Mouse (Mus musculus): Measurements from ENCODE around the gene Klhl42. TPM values are rescaled to one million over a fixed set of nuclear protein-coding genes. Genes with fewer than 3 reads are reported as not detected.

Gene Klhl42
- polyA plus RNA-seq, 1 experiment from 2014 or later, result 4.7 TPM

DNA sequence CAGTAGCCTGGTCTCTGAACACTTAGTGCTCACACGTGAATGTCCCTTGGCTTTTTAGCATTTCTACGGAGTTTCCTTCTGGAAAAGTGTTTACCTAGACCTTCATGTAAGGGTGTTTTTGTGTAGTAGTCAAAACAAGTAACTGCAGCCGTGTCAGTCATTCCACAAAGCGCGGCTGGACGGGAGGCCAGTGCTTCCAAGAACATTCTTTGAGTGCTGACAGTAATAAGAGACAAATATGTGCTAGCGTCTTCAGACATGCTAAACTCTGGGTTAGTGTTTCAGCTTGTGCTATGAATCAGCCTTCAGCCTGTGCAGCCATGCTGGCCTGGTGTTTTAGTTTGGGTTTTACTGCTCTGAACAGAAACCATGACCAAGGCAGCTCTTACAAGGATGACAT, 28.5 kb upstream of the Klhl42 start:
- 92% methylated on average over 7 of the region's 7 CpGs for WGBS
- Histone ChIP-seq H3K4me1 (no peaks in the 10 kb centered on the region), H3K4me3 (no peak overlapping the region), H3K27me3 (ENCODE audit: poor library complexity, severe bottlenecking) (no peaks in the 10 kb centered on the region), H3K27ac (no peak overlapping the region), H3K36me3 (replicated peaks) (peaks cover 85% of the 10 kb centered on the region), H3K9me3 (no peaks in the 10 kb centered on the region)
- no peak for DNase-seq (ENCODE audit: extremely low spot score, low spot score)

DNA sequence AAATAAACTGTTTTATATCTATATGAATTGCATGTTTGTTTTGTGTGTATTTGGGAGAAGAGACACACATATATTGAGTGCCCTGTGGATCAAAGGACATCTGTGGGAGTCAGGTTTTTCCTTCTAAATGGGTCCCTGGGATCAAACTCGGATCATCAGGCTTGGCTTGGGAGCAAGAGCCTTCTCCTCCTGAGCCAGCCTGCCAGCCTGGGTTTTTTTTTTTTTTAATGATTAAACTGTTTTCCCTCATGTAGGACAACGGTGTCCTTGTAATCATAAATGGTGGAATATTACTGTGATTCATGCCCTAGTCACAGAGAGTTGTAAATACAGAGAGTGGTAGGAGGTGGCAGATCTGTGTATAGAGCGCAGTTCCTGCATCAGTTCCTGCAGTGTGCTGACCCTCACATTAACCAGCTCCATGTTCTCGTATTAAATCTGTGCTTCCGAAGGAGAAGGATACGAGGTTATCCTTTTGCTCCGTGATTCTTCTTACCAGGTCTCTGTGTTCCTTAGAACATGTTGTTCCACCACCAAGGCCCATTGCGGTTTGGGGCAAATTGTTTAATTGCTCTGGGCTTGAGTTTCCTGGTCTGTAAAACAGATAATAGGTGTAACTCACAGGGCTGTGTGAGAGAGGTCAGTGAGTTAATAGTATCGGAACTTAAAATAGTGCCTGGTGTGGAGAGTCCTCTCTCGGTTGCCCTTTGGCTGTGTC, 26.8 kb upstream of the Klhl42 start:
- Histone ChIP-seq H3K27me3 (ENCODE audit: poor library complexity, severe bottlenecking) (no peaks in the 10 kb centered on the region), H3K36me3 (replicated peaks) (peaks cover 81% of the 10 kb centered on the region), H3K4me3 (no peak overlapping the region), H3K4me1 (no peaks in the 10 kb centered on the region), H3K9me3 (no peaks in the 10 kb centered on the region), H3K27ac (no peak overlapping the region)
- DNase-seq (ENCODE audit: extremely low spot score, low spot score), result no peak
- WGBS, result 93% methylated on average over 10 of the region's 10 CpGs

DNA sequence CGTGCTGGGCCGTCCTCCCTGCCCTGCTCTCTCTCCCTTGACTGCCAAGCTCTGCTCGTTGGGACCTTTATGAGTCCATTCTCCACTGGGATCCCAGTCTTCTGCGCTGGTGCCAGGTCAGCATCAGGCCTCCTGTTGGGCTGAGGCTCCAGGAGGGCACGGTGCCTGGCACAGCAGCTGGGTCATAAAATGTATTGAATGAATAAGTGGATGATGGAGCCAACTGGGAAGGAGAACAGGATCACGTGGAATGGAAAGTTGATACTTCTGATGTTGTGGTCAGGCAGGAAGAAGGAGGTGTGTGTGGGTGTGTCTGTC, 26.3 kb upstream of the Klhl42 start:
- Histone ChIP-seq H3K4me3 (no peak overlapping the region), H3K9me3 (no peaks in the 10 kb centered on the region), H3K27ac (no peak overlapping the region), H3K36me3 (replicated peaks) (peaks cover 81% of the 10 kb centered on the region), H3K27me3 (ENCODE audit: poor library complexity, severe bottlenecking) (no peaks in the 10 kb centered on the region), H3K4me1 (no peaks in the 10 kb centered on the region)
- 92% methylated on average over 6 of the region's 6 CpGs for WGBS
- no peak for DNase-seq (ENCODE audit: extremely low spot score, low spot score)

DNA sequence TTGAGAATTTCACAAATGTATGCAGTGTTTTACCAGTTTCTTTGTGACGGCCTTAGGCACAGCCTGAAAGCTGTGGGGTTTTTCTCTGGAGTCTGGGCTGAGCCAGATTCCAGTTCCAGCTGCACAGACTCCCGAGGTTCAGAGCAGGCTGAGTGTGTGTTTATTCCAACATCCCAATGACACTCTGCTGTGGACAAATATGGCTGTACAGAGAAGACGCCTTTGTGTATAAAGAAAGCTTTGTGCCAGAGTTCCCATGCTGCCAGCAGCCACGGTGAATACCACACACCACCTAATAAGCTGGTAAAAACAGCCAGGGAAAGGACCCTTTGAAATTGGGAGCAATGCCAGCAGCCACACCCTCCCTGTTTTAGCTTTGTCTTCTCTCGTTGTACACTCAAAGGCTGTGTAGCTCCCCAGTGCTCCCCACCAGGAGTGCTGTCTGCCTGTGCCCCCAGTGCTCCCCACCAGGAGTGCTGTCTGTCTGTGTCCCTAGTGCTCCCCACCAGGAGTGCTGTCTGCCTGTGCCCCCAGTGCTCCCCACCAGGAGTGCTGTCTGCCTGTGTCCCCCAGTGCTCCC, 15.3 kb upstream of the Klhl42 start:
- 77% methylated on average over 5 of the region's 5 CpGs for WGBS
- H3K4me1 ChIP-seq, result no peaks in the 10 kb centered on the region
- no peaks in the 10 kb centered on the region for H3K9me3 ChIP-seq
- H3K27me3 ChIP-seq (ENCODE audit: poor library complexity, severe bottlenecking), result no peaks in the 10 kb centered on the region
- no peak overlapping the region for H3K4me3 ChIP-seq
- H3K36me3 ChIP-seq (replicated peaks), result peaks cover 44% of the 10 kb centered on the region
- DNase-seq (ENCODE audit: extremely low spot score, low spot score), result no peak
- H3K27ac ChIP-seq, result no peak overlapping the region; the same call in 1 of the 2 replicates

DNA sequence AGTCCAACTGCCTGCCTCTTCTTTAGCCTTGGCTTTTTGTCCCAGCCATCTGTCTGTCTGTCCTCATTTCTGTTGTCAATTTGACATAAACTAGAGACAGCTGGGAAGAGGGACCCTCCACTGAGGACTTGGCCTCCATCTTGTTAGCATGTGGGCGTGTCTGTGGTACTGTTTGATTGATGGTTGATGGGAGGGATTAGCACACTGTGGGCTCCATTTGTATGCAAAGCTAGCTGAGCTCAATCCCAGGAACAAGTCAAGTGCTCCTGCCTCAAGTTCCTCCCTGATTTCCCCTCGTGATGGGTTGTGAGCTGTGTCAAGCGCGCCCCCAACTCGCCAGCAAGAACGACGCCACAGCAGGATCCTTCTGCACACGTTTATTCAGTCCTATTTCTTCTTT, 14.3 kb upstream of the Klhl42 start:
- no peak for DNase-seq (ENCODE audit: extremely low spot score, low spot score)
- no peak overlapping the region for H3K27ac ChIP-seq
- no peaks in the 10 kb centered on the region for H3K9me3 ChIP-seq
- no peak overlapping the region for H3K4me3 ChIP-seq
- peaks cover 34% of the 10 kb centered on the region for H3K36me3 ChIP-seq (replicated peaks)
- 86% methylated on average over 8 of the region's 8 CpGs for WGBS
- H3K4me1 ChIP-seq, result no peaks in the 10 kb centered on the region
- no peaks in the 10 kb centered on the region for H3K27me3 ChIP-seq (ENCODE audit: poor library complexity, severe bottlenecking)

DNA sequence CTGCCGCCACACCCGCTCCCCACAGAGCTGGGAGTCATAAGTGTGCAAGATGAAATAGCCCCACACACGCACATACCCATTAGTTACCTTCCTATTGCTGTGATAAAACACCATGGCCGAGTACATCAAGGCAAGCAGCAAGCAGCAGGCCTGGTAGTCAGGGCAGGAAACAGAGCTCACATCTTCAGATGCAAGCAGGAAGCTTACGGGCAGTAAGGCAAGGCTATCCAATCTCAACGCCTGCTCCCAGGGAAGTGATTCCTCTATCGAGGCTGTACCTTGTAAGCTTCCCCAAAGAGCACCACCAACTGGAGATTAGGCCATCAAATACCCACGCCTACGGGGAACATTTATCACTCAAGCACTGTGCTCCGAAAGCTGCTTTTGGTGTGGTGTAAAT, 11.3 kb upstream of the Klhl42 start:
- Histone ChIP-seq H3K4me1 (no peaks in the 10 kb centered on the region), H3K9me3 (no peaks in the 10 kb centered on the region), H3K36me3 (replicated peaks) (peaks cover 16% of the 10 kb centered on the region), H3K4me3 (no peak overlapping the region), H3K27me3 (ENCODE audit: poor library complexity, severe bottlenecking) (no peaks in the 10 kb centered on the region), H3K27ac (no peak overlapping the region)
- 94% methylated on average over 10 of the region's 10 CpGs for WGBS
- no peak for DNase-seq (ENCODE audit: extremely low spot score, low spot score)

DNA sequence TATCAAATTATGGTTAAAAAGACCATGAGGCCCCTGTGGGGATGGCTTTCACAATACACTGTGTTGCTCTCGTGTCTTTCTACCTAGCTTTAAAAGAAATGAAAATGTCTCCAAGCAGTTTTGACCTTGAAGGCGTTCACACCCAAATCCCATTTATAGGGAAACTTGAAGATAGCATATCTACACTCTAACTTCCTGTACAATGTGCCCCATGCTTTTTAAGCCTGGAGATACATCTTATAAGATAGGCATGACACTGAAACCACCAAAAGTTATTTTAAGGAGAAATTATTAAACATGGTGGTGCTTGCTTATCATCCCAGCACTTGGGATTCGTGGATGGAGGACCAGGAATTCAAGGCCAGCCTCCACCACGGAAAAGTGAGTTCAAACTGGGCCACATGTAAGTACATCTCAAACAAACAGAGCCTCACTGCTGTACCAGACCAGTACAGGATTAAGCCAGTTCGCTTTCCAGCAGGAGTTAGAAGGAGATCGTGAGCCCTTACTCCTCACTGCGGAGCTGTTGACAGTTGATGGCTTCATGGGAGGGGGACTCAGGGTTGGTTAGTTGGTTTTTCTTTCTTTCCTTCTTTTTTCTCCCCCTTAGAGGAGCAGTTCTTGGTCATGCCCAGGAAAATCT, 5.7 kb upstream of the Klhl42 start:
- no peak for DNase-seq (ENCODE audit: extremely low spot score, low spot score)
- whole genome bisulfite sequencing, result 61% methylated on average over 7 of the region's 7 CpGs
- Histone ChIP-seq H3K9me3 (no peaks in the 10 kb centered on the region), H3K4me3 (no peak overlapping the region), H3K4me1 (peaks cover 32% of the 10 kb centered on the region), H3K27ac (no peak overlapping the region), H3K27me3 (ENCODE audit: poor library complexity, severe bottlenecking) (peaks cover 34% of the 10 kb centered on the region), H3K36me3 (replicated peaks) (no peaks in the 10 kb centered on the region)

DNA sequence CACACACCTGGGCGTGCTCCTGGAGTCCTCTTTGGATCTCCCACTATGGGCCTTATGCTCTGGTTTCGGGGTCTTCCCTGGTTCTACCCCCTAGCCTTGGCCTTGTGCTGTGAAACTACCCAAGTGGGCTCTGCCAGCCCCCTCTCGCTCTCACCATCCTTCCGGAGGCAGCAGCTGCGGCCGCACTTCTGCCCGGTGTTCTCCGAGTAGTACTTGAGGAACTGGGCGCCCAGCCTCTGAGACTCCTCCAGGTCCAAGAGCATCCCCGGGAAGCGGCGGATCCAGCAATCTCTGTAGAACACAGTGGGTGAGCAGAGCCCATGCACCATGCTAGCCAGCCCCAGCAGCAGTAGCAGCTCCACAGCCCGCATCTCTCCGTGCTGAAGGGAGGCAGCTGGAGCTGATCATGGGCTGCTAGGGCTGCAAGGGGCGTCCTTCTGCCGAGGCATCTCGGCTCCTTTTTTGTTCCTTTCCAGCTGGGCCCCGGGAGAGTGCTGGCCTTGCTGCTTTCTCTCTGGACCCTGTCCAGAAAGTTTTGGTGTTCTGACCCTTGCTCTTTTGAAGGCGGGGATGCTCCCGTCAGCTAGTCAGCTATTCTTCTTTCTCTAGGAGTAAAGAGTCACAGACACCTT, 4.5 kb upstream of the Klhl42 start, which contains the start of gene Mansc4:
TSS of gene Mansc4 (minus strand) at position 439 of the 632 bp plus-strand sequence.
- 6% methylated on average over 19 of the region's 20 CpGs for WGBS

DNA sequence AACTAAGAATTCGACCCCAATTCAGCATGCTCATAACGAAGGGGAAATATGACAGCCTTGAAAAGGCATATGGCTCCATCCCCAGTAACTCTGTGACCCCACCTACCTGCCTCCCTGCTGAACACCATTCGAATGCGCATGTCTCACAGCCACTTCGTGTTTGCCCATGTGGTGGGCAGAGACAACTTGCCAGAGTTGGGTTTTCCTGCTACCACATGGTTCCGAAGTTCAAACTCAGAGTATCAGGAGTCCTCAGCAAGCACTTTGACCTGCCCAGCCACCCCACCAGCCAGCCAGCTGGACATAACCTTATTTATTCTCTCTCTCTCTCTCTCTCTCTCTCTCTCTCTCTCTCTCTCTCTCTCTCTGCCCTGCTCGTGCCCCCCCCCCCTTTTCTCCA, 3.4 kb upstream of the Klhl42 start:
- H3K4me3 ChIP-seq, result no peak overlapping the region
- H3K9me3 ChIP-seq, result no peaks in the 10 kb centered on the region
- no peak overlapping the region for H3K27ac ChIP-seq
- H3K27me3 ChIP-seq (ENCODE audit: poor library complexity, severe bottlenecking), result peaks cover 37% of the 10 kb centered on the region
- 44% methylated on average over 7 of the region's 7 CpGs for WGBS
- no peak for DNase-seq (ENCODE audit: extremely low spot score, low spot score)
- peaks cover 53% of the 10 kb centered on the region for H3K4me1 ChIP-seq
- no peaks in the 10 kb centered on the region for H3K36me3 ChIP-seq (replicated peaks)

More for the DNA sequence above, 4.5 kb upstream of the Klhl42 start, which contains the start of gene Mansc4:
- DNase-seq (ENCODE audit: extremely low spot score, low spot score), result peak; percentile 33
- peaks cover 37% of the 10 kb centered on the region for H3K27me3 ChIP-seq (ENCODE audit: poor library complexity, severe bottlenecking)
- peak within 1 kb of the TSS; percentile 81 for H3K27ac ChIP-seq
- peaks cover 43% of the 10 kb centered on the region for H3K4me1 ChIP-seq
- no peaks in the 10 kb centered on the region for H3K36me3 ChIP-seq (replicated peaks)
- H3K9me3 ChIP-seq, result no peaks in the 10 kb centered on the region
- H3K4me3 ChIP-seq, result peak within 1 kb of the TSS; percentile 47

DNA sequence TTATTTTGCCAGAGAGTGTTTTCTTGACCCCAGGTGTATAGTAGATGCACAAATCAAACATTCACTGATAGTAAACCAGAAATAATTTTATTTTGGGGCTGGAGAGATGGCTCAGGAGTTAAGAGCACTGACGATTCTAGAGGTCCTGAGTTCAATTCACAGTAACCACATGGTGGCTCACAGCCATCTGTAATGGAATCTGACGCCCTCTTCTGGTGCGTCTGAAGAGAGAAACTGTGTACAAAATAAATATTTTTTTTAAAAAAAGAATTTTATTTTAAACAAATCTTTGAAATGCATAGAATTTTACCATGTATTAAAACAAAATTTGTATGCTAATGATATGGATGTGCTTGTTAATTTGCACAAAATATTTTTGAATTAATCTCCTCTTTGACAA, 2.7 kb upstream of the Klhl42 start:
- Histone ChIP-seq H3K4me1 (peaks cover 59% of the 10 kb centered on the region), H3K4me3 (no peak overlapping the region), H3K36me3 (replicated peaks) (peaks cover 4% of the 10 kb centered on the region; the same call in 1 of the 2 replicates), H3K9me3 (no peaks in the 10 kb centered on the region), H3K27ac (no peak overlapping the region), H3K27me3 (ENCODE audit: poor library complexity, severe bottlenecking) (peaks cover 37% of the 10 kb centered on the region)
- WGBS, result 83% methylated on average over 3 of the region's 3 CpGs
- DNase-seq (ENCODE audit: extremely low spot score, low spot score), result no peak

DNA sequence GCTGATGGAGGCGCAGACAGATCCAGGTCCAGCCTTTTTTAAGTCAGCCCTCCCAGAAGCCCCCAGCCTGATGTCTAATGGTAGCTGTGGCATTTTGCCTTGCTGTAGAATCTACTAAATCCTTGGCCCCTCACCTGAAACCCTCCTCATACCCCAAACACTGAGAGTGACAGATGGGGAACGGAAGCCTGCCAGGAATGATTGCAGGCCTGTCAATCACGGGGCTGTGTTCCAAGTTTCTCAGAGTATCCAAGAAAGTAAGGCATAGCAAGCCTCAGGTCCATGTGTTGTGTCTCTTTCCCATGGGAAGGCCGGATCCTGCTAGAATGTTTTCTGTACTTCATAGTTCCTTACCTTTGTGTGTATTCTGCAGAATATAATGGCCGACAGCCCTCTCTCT, 988 bp upstream of the Klhl42 start:
- no peak for DNase-seq (ENCODE audit: extremely low spot score, low spot score)
- Histone ChIP-seq H3K27me3 (ENCODE audit: poor library complexity, severe bottlenecking) (peaks cover 37% of the 10 kb centered on the region), H3K4me3 (peak overlapping the region; percentile 76), H3K36me3 (replicated peaks) (peaks cover 15% of the 10 kb centered on the region), H3K4me1 (peaks cover 71% of the 10 kb centered on the region), H3K27ac (0 out of 2 replicates have a peak overlapping the region, but pooled peaks have one; percentile 94), H3K9me3 (no peaks in the 10 kb centered on the region)
- 69% methylated on average over 5 of the region's 5 CpGs for WGBS

DNA sequence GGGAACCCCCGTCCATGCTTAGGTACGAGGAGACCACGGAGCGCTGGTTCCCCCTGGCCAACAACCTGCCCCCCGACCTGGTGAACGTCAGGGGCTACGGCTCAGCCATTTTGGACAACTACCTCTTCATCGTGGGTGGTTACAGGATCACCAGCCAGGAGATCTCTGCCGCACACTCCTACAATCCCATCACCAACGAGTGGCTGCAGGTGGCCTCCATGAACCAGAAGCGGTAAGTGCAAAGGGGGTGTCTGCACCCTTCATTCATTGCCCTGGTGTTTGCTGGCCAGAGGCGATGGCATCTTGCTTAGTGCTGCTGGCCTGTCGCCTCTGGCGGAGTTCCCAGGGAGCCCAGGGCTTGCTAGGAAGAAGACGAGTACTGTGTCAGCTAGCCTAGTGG, 957 bp downstream of the Klhl42 start:
- Histone ChIP-seq H3K4me1 (peaks cover 62% of the 10 kb centered on the region), H3K36me3 (replicated peaks) (peaks cover 27% of the 10 kb centered on the region), H3K9me3 (no peaks in the 10 kb centered on the region), H3K27me3 (ENCODE audit: poor library complexity, severe bottlenecking) (peaks cover 28% of the 10 kb centered on the region), H3K4me3 (peak overlapping the region; percentile 76), H3K27ac (peak overlapping the region; percentile 94)
- WGBS, result 3% methylated on average over 15 of the region's 15 CpGs
- peak; percentile 41 for DNase-seq (ENCODE audit: extremely low spot score, low spot score)

DNA sequence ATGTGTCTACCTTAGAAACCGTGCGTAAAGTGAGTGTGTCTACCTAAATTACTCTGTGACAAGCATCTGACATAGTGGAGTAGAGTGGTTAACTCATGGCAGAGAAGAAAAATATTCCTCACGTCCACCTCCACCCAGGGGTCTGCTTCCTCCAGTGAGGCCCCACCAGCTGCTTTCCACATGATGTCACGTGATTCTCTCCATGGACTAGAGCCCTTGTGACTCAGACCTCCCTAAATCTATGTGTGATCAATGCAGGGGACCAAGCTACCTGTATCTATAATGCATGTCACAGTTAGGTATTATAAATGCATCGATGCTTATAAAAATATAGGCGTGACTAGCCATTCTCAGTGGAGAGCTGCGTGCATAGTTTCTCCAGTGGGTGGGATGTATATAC, 3.6 kb downstream of the Klhl42 start:
- no peak overlapping the region for H3K27ac ChIP-seq
- H3K27me3 ChIP-seq (ENCODE audit: poor library complexity, severe bottlenecking), result peaks cover 11% of the 10 kb centered on the region
- 89% methylated on average over 7 of the region's 7 CpGs for WGBS
- H3K9me3 ChIP-seq, result no peaks in the 10 kb centered on the region
- H3K4me1 ChIP-seq, result peaks cover 58% of the 10 kb centered on the region
- DNase-seq (ENCODE audit: extremely low spot score, low spot score), result no peak
- no peak overlapping the region for H3K4me3 ChIP-seq
- H3K36me3 ChIP-seq (replicated peaks), result peaks cover 27% of the 10 kb centered on the region
